Mouse (Mus musculus): ENCODE measurements at regions not wholly inside any gene's neighbourhood (a gene's known extent, or its start where the extent isn't known, plus 50 kb on each side); places are given as distances from the start of the nearest gene placed in this dataset.
"Not testable (repeated sequence)": the region's sequence is repeated elsewhere in the genome, so short reads cannot be mapped to it uniquely, and the experiment has no call there.

DNA sequence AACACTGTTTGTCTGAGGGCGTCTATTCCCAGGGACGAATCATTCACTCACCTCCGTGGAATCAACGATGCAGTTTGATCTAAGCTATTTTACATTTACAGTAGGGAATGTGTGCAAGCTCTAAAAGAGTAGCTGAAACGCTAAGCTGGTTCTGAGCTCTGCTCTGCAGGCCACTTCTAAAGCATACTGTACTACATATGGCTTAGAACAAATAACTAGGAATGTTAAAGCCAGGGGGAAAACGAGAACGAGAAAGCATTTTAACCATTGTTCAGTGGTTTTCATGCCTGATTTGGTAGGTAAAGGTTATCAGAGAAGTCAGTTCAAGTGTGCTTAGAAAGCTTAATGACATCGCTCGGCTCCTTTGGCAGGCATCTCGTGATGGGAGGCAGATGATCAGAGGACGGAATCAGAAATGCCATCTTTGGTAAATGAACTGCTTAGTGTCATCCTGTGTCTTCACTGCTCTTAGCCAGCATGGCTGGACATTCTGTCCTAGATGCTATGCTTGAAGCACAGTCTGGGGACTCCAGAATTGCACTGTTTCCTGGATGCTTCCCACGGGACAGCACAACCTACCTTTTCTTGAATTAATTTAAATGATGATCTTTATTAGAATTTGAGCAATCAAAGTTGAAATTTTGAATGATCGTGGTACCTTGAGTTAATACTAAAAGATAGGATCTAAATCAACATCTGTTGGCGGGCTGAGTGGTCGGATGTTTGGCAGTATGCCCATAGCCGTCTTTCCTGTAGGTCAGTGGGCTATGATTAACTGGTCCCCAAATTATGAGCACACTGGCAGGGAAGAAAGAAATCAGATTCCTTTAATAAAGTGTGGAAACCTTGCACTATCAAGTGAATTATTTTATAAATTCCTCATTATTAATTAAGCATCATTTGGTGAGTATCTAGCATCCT, 495.2 kb downstream of the Hace1 start:
- no peak for DNase-seq (ENCODE audit: low spot score in 2 of 2)

DNA sequence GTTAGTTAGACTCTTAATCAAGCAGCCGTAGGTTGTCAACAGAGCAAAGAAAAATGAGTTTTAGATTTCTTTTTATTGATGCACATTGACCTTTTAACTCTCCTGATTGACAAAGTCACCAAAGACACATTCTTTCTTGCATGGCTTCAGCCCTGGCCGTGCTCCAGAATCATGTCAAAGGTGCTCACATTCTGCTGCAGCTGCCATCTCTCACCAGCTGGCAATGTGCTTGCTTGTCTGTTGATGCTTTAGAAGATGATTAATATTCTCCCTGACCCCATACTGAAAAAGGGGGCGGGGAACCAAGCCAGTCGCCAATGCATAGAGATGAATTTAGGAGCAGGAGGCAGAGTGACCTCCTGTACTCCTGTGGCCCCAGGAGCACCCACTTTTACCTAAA, 510.1 kb downstream of the Hace1 start:
- no peak for DNase-seq (ENCODE audit: low spot score in 2 of 2)

DNA sequence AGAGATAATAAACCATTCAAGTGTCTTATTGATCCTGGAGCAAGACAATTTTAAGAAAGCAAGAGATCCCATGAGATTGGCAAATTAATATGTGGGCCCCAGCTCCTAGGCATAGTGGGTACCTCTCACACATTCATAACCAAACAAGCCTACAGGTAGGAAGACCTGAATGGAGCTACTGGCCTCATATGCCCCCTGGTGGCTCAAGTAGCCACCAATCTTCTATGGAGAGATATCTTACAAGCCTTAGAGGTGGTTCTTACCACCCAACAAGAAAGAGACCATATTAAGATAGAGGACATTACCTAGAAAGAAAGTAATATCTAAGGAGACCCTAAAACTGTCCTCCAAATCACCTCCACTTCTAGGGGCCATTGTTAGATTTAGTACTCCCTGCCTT, 523.2 kb downstream of the Hace1 start:
- DNase-seq (ENCODE audit: low spot score in 2 of 2), result no peak

DNA sequence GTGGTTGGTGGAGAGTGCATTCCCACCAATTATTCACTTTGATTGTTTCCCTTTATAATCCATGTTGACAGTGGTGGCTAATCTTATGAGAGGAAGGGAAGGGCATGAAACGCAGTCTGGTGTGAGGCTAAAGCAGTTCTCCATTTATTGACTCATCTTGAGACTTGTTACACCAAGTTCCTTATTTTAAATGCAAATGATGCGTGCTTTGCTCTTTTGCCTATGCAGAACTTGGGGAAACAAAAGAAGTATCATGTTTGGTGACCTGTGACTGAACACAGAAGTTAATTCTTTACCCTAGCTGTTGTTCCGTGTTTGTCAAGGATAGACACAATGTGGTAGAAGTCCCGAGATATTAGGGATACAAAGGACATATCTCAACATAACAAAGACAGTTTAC, 531.2 kb downstream of the Hace1 start:
- no peak for DNase-seq (ENCODE audit: low spot score in 2 of 2)

DNA sequence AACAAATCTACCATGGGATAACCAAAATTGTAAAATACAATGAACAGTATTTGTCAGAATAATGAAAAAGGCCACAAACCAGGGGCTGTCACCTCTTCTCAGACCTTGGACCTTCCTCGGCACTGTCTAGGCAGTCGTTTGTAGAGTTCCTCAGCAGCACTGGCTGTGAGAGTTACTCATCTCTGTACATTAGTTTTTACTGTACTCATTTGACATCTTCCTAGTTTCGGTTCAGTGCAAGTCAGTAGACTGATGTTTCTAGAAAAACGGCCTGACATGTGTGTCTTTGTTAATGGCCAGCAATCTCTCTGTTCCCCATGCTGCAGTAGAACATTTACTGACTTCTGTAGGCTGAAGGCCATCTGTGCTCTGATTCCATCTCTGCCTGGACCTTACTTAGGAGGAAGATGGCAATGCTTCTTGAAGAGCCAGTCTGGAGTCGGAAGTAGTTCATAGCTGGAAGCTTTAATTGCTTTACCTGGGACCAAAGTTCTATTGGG, 537.1 kb downstream of the Hace1 start:
- DNase-seq (ENCODE audit: low spot score in 2 of 2), result no peak

DNA sequence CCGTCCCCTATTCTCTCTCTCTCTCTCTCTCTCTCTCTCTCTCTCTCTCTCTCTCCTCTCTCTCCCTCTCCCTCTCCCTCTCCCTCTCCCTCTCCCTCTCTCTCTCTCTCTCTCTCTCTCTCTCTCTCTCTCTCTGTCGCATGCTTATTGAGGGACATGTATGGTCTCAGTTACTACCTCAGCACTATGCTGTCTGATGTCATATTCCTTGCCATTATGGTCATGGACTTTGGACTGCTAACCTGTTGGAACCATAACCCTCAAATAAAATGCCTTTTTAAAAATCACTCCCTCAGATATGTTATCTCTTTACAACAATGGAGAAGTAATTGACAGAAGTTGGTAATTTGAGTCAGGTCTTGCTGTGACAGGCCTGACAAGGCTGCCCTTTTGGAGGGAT, 544.8 kb downstream of the Hace1 start:
- not testable (repeated sequence) for DNase-seq (ENCODE audit: low spot score in 2 of 2)

DNA sequence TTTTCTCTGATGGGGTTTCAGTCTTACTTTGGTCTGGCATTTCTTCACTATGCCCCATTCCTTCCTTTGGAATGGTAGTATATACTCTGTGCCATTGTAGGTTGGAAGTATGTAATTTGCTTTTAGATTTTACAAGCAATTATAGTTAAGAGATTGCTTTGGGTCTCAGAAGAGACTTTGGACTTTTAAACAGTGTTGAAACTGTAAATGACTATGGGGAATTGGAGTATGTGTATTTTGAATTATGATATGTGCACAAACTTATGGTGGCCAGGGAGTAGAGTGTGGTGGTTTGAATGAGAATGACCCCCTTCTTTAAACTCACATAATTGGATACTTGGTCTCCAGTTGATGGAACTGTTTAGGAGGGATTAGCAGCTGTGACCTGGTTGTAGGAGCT, 546.2 kb downstream of the Hace1 start:
- DNase-seq (ENCODE audit: low spot score in 2 of 2), result no peak

DNA sequence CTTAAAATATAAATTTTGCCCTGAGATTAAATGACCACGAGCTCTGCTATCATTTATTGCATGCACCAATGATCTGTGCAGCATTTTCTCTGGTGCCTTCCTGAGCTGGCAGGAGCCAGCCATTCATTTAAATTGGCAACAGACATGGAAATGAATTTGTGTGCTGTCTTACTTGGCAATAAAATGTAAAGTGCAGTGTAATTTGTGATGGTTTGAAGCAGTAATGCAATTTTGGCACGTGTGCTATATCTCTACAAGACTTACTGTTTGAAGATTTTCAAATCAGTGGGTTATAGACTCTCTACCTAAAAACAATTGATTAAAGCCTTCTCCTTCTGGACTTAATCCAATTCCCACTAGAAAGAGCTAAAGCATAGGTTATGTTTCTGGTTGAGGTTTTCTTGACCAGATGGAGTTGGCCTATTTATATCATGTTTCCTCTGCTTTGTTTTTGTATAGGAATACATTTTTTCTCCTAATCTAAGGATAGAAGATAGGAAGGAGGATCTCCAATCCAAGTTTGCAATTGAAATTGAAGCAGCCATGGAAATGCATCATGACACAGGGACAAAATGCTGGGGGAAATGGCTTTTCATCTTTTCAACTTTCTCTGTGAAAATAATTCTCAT, 557.6 kb downstream of the Hace1 start:
- DNase-seq (ENCODE audit: low spot score in 2 of 2), result no peak

DNA sequence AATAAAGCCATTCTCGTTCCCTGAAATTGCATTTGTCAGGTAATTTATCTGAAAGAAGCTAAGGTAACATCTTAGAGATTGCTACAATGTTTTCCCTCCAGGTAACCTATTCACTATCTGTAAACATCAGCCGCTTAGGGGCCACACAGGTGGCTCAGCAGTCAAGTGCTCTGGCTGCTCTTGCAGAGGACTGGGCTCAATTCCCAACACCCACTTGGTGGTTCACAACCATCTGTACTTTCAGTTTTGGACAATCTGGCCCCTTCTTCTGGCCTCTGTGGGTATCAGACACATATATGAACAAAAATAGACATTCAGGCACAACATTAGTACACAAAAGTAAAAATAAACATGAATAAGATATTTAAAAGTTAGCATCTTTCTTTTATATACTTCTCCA, 596.4 kb downstream of the Hace1 start:
- DNase-seq (ENCODE audit: low spot score in 2 of 2), result no peak

DNA sequence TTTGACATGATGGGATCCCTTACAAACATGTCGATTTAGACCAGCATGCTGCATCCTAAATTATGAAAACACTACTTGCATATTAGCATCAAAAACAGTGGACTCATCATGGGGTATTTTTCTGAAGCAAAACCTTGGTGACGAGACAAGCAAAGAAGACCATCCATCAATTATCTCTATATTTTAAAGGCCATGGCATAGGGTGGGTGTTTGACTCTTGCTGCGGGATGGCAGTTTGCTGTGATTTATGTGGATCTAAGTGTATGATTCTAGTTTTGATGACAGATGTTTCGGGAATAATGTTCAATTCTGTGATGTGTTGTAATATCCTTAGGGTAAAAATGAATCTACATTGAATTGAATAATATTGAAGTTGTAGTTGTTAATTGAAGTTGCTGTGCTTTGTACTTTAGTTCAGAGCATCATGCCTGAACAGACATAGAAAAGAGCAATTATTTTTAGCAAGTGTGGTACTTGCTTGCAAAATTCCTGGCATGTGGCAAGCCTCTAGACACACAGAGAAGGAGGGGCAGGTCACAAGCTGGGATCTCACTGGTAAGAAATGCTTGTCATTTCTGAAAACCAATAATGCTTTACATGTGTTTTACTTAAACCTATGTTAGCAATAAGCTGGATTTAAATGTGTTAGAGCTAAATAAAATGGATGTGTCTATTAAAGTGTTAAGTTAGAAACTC, 608.3 kb downstream of the Hace1 start:
- DNase-seq (ENCODE audit: low spot score in 2 of 2), result no peak

DNA sequence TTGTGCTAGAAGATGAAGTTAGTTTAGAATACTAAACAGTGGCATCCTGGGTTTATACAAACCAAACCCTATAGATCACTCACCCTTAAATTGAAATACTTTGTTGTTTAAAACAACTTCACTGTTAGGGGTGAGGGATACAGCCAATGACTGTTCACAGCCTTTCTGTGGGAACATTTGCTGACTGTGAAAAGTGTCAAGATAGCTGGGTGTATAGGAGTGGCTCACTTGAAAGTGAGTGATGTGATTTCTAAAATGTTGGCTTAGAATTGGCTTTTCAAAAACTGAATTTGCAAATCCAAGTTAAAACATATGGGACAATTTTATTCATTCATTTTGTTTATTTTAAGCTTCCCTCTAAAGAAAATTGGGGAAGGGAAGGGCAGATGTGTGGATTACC, 616.5 kb downstream of the Hace1 start:
- no peak for DNase-seq (ENCODE audit: low spot score in 2 of 2)

DNA sequence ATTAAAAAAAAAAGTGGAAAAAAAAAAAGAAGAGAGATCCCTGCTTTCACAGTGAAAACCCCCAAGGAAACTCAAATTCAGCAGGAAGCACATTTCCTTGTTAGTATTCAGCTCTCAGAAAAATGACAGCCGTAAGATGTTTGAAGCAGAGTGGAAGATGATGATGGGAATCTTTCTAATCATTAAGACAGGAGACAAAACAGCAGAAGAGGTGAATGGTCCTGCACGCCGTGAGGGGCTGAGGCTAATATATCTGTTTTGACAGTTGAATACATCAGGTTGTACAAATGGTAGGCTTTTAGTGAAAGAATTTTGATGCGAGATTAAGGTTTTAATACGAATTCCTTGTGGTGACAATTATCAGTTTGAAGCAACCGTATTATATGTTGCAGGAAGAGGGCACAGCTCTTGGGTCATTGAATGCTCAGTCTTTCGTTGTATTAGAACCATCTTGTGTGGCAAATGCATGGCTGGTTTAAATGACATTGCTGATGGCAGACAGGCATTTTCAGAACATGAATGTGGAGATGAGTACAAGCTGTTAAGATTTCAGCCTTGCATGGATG, 649.3 kb downstream of the Hace1 start:
- DNase-seq (ENCODE audit: low spot score in 2 of 2), result no peak

DNA sequence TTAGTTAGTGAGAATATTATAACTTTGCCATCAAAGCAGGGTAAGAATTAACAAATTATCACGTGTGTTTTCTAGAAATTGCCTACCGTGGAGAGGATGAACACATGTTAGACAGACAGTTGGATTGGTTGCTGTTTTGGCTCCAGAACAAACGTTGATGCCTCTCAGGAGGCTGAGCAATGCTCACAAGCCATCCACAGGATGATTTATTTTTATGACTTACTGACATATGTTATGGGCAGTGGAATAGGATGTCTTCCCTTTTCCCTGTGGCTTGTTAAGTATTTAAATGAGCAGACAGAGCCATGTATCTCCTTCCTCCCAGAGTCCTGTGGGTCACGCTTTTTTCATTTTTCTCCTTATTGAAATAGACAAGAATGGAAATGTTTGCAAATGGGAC, 652.0 kb downstream of the Hace1 start:
- no peak for DNase-seq (ENCODE audit: low spot score in 2 of 2)

DNA sequence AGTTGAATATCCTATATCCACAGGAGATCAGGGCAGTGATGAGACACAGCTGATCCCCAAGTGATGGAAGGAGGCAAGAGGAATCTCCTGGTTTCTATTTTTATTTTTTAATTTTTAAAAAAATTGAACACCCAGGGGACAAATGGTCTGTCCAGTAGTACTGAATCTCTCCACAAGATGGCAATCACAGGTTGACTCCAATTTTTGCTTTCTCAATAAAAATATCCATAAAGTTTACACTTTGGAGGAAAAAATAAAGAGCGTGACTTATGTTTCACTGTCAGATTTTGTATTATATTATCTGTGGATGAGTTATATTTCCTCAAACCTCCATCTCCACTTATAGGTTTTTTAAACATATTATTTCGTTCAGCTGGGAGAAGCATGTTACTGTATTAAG, 658.0 kb downstream of the Hace1 start:
- no peak for DNase-seq (ENCODE audit: low spot score in 2 of 2)

DNA sequence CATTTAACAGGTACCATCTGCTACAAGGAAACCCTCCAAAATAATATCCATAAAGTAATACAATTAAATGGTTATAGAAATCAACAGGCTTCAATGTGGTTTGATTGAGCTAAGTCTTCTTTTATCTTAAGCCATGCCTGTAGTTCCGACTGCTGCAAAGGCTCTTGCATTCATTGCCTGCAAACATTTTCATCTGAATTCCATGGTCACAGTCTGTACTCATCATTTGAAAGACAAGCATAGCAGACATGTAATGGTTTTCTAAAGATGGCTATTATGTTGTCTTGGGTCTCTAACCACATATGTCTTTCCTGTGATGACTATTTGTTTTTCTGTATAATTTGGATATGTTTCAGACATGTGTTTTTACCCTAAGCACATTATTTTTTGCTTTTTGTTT, 677.9 kb downstream of the Hace1 start:
- DNase-seq (ENCODE audit: low spot score in 2 of 2), result no peak

DNA sequence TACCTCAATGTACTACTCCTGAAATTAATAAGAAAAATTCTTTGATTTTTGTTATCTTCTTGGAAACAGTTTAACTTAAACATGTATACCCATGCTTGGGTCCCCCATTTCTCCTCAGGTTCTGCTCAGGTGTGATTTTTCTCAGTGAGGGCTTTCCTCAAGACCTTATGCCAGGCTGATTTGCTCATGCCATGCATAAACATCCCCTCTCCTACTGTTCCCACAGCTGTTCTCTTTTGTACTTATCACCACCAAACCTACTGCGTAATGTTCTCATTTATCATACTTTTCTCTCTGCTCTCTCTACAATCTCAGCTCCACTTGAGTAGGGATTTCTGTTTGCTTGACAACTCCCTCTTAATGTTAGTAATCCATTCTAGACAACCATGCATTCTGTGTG, 692.1 kb downstream of the Hace1 start:
- DNase-seq (ENCODE audit: low spot score in 2 of 2), result no peak

DNA sequence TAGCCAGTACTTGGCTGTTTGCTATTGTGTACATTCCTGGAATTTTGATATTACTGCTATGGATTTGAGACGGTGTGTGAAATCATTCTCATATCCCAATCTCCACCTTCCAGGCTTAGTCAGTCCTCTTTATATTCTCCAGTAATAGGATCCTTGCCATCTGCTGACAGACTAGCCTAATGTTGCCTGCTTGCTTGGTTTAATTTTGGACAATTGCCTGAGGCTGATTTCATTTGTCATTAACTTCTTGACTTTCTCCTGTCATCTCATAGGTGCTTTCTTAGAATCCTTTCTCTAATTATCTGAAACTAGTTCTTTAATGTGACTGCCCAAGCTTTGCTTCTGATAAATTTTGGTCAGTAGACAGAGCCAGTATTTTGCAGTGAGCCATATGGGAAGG, 696.2 kb downstream of the Hace1 start:
- DNase-seq (ENCODE audit: low spot score in 2 of 2), result no peak

DNA sequence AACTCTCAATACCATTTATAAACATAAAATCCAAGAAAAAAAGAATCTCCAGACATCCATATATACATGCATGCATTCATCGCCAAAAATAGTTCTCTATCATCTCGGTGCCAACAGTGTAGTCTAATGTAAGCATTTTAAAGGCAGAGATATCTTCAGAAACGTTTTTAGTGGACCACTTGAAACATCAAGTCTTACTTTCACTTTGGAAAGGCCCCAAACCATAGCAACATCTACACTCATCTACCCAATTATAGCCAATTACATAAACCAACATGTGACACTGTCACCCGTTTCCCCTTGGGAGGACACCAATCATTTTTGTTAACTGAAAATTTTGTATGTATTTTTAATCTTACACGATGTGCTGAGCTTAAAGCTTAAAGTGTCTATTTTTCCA, 716.7 kb downstream of the Hace1 start:
- no peak for DNase-seq (ENCODE audit: low spot score in 2 of 2)

DNA sequence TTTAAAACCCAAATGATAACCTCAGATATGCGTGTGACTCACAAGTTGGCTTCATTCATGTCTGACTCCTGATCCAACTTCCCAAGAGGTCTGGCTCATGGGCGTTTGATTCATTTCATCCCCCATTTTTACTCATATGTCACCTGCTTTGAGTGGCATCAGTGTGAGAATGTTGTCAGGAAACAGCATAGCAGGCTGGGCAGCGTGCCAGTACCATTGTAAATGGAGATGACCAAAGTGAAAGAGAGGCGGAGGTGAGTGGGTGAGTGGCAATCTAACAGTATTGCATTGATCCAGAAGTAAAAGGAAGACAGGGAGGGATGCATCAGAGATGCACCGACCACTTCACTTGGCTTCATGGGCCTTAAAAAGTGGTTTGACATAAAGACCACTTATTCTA, 720.7 kb downstream of the Hace1 start:
- no peak for DNase-seq (ENCODE audit: low spot score in 2 of 2)

DNA sequence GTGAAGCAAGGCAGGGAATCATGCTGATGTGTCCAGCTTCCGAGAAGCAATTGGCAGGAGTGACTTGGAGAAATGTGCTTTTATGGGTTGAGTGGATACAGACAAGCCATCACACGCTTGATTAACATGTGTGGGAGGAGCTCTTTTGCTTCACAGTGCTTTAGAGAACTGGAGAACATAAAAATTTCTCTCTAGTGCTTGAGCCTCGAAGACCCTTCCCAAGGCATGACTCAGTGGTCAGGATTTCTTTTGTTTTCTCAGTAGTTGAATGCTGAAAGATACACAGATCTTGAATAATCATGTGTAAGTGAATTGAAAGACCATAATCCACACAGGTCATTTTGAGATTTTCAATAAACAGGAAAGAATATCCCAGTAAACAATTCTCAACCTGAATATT, 721.9 kb downstream of the Hace1 start:
- DNase-seq (ENCODE audit: low spot score in 2 of 2), result no peak

DNA sequence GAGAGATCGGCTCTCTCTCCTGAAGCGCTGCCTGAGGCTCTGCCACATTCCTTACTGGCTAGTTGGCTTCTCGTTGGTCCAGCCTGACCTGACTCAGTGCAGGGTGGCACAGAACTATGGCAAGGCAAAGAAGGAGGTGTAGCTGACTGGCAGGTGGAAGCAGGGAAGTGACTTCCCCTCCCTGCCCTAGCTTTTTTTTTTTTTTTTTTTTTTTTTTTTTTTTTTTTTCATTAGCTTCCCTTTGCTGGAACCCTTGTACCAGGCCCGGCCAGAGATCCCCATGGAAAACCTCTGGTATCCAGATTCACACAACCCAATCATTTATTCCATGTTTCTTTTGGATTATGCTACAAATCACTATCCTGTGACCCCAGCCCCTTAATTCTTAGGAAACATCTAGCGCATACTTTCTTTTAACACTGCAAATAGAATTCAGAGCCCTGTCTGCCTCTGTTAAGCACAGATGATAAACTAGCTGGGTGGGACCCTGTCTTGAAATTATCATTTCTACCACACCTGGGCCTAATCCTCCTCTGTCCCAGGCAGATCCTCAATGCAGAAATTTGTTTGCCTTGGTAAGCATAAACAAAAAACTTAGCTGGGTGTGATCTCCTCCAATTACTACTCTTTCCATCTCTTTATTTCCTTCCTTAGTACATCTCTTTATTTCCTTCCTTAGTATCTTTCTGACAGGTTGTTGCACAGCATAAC, 742.9 kb downstream of the Hace1 start:
- DNase-seq (ENCODE audit: low spot score in 2 of 2), result no peak
